Mouse (Mus musculus): Measurements from ENCODE around the gene Tns4.

Gene Tns4

GRCm38 (mm10) chr11:99089077-99089601 lies at the start of gene Tns4:
Gene Tns4 (minus strand): TSS chr11:99089306.
- DNase-seq (ENCODE audit: low spot score) = no peak

- no peak for DNase-seq (ENCODE audit: low spot score)
These were observed 48.3 kb upstream of the Tns4 start for GRCm38 (mm10) chr11:99137385-99137784.

GRCm38 (mm10) chr11:99136961-99137360 lies 47.9 kb upstream of the Tns4 start:
- DNase-seq (ENCODE audit: low spot score) = no peak

- no peak for DNase-seq (ENCODE audit: low spot score)
These were observed 47.3 kb upstream of the Tns4 start for GRCm38 (mm10) chr11:99136361-99136760.

- DNase-seq (ENCODE audit: low spot score) = no peak
These were observed 45.9 kb upstream of the Tns4 start for GRCm38 (mm10) chr11:99135047-99135440.

GRCm38 (mm10) chr11:99134266-99135046 lies 45.4 kb upstream of the Tns4 start:
- no peak for DNase-seq (ENCODE audit: low spot score)

- no peak for DNase-seq (ENCODE audit: low spot score)
These were observed 44.3 kb upstream of the Tns4 start for GRCm38 (mm10) chr11:99133285-99133897.

GRCm38 (mm10) chr11:99132091-99132730 lies 43.1 kb upstream of the Tns4 start:
- DNase-seq (ENCODE audit: low spot score) = no peak

GRCm38 (mm10) chr11:99131463-99131840 lies 42.3 kb upstream of the Tns4 start:
- no peak for DNase-seq (ENCODE audit: low spot score)

- no peak for DNase-seq (ENCODE audit: low spot score)
These were observed 41.8 kb upstream of the Tns4 start for GRCm38 (mm10) chr11:99130736-99131462.

- no peak for DNase-seq (ENCODE audit: low spot score)
These were observed 40.2 kb upstream of the Tns4 start for GRCm38 (mm10) chr11:99129287-99129686.

GRCm38 (mm10) chr11:99127785-99128682 lies 38.9 kb upstream of the Tns4 start:
- no peak for DNase-seq (ENCODE audit: low spot score)

- no peak for DNase-seq (ENCODE audit: low spot score)
These were observed 37.6 kb upstream of the Tns4 start for GRCm38 (mm10) chr11:99126482-99127253.

GRCm38 (mm10) chr11:99124635-99125029 lies 35.5 kb upstream of the Tns4 start:
- no peak for DNase-seq (ENCODE audit: low spot score)

- peak; percentile 9 for DNase-seq (ENCODE audit: low spot score)
These were observed 35.0 kb upstream of the Tns4 start for GRCm38 (mm10) chr11:99123977-99124634.

GRCm38 (mm10) chr11:99122703-99123102 lies 33.6 kb upstream of the Tns4 start:
- DNase-seq (ENCODE audit: low spot score) = no peak

- no peak for DNase-seq (ENCODE audit: low spot score)
These were observed 32.1 kb upstream of the Tns4 start for GRCm38 (mm10) chr11:99121218-99121631.

GRCm38 (mm10) chr11:99120524-99121217 lies 31.6 kb upstream of the Tns4 start:
- DNase-seq (ENCODE audit: low spot score) = no peak

- no peak for DNase-seq (ENCODE audit: low spot score)
These were observed 29.9 kb upstream of the Tns4 start for GRCm38 (mm10) chr11:99118963-99119362.
